Mouse (Mus musculus): ENCODE measurements around the gene Gm5127.
A peak's percentile ranks its signal among the peaks of the same experiment; 100 is the strongest.

Gene Gm5127

DNA sequence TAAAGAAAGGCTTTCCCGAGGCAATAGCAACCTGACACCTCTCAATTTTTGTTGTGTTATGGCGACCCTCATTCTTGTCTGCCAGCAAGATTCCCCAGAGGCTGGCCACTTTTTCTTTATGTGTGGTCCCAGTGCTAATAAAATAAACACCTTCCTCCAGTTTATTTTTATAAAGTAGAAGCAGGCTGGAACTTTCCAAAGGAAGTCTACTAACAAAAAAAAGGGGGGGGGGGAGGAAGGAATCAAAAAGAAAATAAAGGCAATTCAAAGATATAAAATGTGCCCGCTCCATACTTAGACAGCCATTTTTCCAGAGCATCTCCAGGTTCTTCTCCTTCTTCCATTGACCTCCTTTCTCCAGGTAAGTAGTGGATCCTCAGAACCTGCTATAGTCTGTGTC, at the start of gene Gm5127:
Gm5127 (plus strand) TSS at position 301 of the 400 bp plus-strand sequence.
- DNase-seq (ENCODE audit: inconsistent age in 2 of 2, low spot score in 1 of 2), result no peak

DNA sequence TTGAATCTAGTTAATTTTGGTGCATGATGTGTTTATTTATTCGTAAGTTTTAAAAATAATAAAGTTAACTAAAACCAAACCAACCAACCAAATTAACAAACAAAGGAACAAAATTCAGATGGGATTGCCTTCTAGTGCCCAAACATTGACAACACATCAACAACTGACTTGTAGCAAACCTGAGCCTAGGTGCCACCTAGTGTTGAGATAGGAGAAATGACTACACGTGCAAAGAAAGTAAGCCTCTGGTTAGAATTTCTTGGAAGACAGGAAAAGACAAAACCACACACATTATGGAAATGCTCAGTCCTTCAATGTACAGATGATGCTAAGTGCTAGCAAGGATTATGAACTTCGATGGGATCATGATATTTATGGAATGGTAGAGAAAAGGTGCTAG, 46.6 kb upstream of the Gm5127 start:
- no peak for DNase-seq (ENCODE audit: inconsistent age in 2 of 2, low spot score in 1 of 2)

DNA sequence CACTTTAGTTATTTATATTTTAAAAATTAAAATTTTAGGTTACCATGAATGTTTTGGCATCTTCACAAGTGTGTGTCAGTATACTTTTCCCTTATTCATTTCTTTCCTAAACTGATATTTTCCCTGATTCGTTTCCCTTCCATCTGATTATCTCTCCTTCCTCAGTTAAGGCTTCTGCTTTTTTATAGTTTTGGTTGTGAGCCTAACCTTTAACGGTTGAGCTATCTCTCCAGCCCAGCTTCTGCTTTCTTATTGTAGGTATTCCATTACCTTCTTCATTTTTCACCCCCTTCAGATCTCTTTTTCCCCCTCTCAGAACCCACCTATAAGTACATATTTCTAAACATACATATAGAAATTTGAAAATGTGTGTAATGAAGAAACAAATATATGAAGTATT, 27.5 kb upstream of the Gm5127 start:
- no peak for DNase-seq (ENCODE audit: inconsistent age in 2 of 2, low spot score in 1 of 2)

DNA sequence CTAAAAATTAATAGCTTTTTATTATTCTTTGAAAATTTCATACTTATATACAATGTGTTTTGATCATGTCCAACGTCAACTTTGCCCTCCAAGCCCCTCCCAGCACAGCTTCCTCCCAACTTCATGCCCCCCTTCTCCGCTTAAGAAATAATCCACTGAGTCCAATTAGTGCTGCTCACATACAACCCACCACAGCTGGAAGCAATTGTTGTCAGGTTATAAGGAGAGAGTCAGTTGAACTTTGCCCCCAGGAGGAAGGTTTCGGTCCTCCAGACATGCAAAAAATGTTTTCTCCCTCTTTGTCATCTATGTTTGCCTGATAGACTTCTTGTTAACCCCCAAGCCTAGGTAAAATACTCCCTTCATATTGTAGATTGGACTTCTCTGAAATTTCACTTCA, 4.0 kb upstream of the Gm5127 start:
- no peak for DNase-seq (ENCODE audit: inconsistent age in 2 of 2, low spot score in 1 of 2)

DNA sequence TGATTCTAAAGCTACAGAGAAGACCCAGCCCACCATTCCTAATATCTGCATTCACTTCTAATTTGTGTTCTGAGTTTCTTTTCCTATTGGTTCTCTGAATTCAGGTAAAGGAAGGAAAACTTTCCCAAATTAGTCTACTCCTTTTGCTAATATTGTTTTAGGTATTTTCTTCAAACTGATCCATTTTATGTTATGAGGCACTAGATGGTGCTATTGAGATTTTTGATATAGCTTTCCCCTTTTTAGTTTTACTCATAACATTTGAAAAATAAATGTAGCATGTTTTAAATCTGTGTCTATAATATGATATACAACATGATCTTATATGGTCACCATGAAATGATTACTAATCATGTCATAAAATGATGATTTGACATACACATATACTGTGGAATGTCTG, 2.6 kb upstream of the Gm5127 start:
- DNase-seq (ENCODE audit: inconsistent age in 2 of 2, low spot score in 1 of 2), result no peak

DNA sequence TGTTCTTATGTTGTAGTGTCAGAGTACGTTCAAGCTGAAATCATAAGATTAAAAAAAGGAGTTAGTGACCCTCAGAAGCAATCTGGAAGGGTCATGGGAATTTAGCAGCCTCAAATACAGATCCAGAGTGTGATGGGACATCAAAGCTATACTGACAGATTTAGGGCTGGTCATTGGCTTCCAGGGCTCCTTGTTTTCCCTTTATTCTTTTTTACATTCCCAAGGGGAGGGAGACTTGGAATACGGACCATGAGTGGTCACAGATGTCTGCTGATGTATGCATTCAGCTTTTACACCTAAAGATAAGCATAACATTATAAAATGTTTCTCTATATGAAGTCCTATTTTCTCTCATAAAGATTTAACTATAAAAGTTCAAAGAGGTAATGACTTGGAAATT, 789 bp upstream of the Gm5127 start:
- no peak for DNase-seq (ENCODE audit: inconsistent age in 2 of 2, low spot score in 1 of 2)

DNA sequence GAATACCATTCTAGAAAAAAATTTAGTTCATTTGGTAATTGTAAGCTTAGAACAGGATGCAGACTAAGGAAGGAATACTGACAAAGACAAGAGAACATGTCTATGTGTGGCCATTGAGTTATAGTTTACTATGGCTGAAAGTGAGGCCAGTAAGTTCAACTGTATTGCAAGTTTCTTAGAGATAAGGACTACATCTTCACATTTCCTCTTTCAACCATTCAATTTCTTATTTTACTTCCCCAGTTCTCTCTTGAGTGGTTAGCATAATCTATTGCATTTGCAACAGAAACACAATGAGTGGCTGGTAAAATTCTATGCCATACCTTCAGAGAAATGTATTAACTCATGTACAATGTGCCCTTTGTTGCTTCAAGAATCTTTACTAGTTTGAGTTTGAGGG, 10.9 kb downstream of the Gm5127 start:
- DNase-seq (ENCODE audit: inconsistent age in 2 of 2, low spot score in 1 of 2), result no peak

DNA sequence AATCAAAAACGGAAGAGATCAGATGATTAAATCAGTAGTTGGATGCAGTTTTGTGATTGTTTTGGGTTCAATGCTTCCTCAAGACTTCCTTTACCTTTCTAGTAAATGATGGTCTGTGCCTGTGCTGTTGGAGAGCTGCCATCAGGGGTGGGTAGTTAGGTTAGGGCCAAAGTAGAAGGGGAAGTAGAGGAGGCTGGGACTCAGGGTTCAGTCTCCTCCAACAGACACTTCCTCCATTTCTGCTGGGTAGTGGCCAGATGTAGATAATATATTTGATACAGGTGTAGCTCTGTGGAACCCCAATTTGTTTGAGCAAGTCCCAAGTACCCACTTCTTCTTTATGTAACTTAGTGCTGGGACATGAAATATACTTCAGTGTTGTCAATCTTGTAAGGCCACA, 12.9 kb downstream of the Gm5127 start:
- no peak for DNase-seq (ENCODE audit: inconsistent age in 2 of 2, low spot score in 1 of 2)

DNA sequence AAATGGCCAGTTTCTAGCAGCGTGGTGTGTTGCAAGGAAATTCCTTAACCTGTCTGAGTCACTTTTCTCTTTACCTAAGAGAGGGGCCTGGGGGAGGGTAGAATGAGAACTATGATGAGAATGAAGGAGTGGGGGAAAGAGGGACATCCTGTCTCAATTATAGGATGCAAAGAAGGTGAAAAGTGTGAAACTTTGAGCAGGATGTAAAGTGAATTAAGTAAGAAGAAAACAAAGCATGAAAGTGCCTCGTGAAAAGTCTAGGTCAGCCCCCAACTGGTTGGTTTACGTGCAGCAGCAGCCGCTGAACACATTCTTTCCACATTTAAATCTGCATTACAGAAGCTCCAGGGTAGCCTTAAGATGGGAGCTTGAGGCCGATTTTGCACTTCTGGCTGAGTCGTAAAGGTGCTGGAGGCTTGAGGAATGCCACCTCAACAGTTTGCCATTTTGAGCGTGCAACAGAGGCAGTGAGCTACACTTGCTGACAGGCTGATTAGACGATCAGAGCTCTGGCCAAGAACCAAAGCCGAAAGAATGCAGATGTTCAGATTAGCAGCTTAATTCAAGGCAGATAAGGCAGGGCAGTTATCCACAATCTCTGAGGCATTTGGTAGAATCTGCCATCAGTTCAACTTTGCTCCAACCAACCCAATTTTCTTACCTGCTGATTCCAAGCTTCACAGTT, 19.7 kb downstream of the Gm5127 start:
- DNase-seq (ENCODE audit: inconsistent age in 2 of 2, low spot score in 1 of 2), result peak; percentile 2 to 24

DNA sequence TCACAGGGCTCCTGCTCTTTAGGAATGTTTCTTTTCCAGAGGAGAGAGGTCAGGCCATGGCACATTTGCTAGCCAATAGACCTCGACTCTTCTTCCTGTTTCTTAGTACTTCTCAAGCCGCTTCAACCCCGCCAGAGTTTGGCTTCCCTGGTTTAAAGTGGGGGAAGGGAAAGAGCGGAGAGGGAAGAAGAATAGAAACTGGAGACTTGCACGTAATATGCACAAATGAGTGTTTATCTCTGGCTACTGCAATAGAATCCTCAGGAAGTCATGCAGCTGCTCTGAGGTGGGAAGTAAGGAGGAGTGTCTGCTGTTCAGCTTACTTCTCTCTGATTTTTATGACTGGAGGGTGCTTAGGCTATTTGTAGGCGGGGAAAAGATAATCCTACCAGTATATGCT, 20.4 kb downstream of the Gm5127 start, which contains the start of gene Cysltr1:
Cysltr1 (minus strand) TSS at position 294 of the 400 bp plus-strand sequence.
- peak; percentile 2 to 23 for DNase-seq (ENCODE audit: inconsistent age in 2 of 2, low spot score in 1 of 2)

DNA sequence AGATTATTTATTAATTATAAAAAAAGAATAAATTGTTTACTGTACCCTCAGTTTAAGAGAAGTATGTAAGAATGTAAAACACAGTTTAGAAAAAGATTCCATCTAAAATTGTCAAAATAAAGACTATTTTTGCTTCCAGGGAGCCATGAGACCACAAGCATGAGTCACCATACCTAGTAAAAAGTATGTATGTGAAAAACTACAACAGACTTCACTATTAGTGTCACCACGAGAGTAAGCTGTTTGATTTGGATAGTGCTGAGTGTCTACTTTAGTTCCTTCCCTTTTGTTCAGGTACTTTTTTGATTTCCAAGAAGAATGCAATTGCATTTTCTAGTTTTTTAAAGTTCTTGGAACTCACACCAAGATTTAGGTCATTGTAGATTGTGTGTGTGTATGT, 39.5 kb downstream of the Gm5127 start:
- no peak for DNase-seq (ENCODE audit: inconsistent age in 2 of 2, low spot score in 1 of 2)

DNA sequence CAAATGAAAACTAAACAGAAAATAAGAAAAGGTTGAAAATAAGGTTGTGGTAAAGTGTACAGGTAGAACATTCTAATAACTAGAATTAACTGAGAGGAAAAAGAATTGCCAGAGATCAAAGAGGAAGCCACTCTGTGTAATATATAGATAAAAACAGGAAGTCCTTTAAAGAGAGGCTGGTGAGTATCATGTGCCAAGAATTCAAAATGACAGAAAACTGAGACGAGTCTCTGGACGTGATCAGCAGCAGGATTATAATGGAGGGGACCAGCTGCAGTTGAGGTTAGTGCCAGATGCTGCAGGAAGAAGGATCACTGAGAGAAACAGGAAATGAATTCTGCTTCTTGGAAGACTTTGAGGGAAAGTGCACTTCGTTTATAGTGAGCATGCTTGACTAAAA, 40.7 kb downstream of the Gm5127 start:
- DNase-seq (ENCODE audit: inconsistent age in 2 of 2, low spot score in 1 of 2), result no peak

DNA sequence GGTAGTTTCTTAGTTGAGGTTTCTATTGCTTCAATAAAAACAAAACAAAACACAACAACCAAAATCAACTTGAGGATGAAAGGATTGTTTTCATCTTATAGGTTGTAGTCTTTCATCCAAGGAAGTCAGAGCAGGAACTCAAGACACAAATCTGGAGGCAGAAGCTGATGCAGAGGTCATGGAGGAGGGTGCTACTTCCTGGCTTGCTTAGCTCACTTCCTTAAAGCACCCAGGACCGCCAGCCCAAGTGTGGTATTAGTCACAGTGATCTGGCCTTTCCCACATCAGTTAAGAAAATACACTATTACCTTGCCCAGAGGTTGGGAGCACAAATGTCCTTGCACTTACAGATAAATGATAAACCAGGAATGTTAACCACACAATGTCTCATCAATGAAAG, 45.5 kb downstream of the Gm5127 start:
- DNase-seq (ENCODE audit: inconsistent age in 2 of 2, low spot score in 1 of 2), result no peak

DNA sequence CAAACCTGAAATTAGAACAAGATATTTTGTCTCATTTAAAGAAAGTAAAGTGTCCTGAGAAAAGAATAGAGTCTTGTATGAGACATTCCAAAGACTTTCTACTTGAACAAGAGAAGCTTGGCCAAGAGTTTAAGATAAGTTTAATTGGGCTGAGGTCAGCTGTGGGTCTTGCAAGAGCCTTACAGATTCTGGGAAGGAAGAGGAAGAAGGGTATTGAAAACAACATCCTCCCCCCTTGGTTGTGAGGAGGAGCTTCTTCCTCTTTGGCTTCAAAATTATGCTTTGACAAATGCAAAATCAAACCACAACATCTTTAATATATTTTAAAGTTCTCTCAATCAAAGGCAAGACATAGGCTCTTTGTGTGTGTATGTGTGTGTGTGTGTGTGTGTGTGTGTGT, 50.6 kb downstream of the Gm5127 start:
- DNase-seq (ENCODE audit: inconsistent age in 2 of 2, low spot score in 1 of 2), result no peak

DNA sequence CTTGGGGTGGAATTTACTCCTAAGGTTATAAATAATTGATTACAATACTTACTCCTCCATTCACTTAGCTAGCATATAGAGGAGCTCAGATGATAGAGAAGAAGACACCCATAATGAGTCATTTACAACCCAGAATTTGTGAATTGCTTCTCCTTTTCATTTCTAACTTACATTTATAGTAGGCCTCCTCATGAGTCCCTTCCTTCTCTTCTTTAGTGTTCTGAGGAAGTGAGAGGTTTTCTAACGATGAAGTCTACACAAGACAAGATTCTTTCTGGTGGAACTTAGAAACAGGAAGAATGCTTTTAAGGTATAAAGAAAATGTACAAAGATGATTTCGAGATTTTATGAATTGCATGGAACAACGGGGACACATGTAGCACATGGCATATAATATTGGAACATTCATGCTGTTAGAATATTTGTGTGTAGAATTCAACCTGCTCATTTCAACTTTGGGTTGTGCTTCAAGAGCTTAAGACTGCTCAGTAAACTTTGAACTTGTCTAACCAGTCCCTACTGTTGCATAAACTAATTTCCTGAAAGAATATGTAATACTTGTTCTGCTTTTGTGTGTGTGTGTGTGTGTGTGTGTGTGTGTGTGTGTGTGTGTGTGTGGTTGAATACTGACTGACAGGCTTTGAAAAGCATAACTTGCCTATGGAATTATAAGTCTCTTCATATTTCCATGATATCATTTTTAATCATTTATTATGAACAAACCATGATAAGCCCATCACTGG, 52.0 kb downstream of the Gm5127 start:
- DNase-seq (ENCODE audit: inconsistent age in 2 of 2, low spot score in 1 of 2), result no peak

DNA sequence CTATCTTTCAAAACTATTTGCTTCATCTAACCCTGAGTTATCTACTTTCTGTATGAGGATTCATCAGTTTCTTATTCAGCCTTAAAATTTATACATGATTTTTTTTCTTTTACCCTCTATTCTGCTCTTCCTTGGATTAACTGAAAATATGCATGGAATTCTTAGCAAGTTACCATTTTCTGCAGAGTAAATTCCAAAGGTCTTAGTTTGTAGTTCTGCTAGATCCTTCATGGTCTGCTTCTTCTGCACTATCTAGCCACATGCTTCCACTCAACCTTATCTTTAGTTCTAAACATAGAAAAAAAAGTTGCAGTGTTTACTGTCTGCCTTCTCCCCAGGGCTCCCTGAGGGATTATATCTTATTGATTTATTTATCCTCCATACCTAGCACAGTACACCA, 79.1 kb downstream of the Gm5127 start:
- DNase-seq (ENCODE audit: inconsistent age in 2 of 2, low spot score in 1 of 2), result no peak

DNA sequence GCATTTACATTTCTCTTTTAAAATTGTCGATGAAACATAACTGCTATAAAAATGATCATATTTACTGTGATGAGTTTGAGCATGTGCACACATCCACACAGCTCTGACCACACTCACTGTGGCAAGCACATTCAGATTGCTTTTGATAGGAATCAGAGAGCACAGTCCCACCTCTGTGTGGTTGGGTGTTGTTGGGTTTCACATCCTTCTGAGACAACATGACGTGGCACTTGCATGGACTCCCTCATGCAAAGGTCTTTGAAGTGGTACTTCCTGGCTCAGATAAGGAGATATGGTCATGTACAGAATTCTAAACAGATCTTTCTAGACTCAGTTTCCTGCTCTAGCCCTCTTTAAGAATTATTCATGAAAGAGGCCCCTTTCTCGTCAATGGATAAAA, 121.6 kb downstream of the Gm5127 start:
- no peak for DNase-seq (ENCODE audit: inconsistent age in 2 of 2, low spot score in 1 of 2)

DNA sequence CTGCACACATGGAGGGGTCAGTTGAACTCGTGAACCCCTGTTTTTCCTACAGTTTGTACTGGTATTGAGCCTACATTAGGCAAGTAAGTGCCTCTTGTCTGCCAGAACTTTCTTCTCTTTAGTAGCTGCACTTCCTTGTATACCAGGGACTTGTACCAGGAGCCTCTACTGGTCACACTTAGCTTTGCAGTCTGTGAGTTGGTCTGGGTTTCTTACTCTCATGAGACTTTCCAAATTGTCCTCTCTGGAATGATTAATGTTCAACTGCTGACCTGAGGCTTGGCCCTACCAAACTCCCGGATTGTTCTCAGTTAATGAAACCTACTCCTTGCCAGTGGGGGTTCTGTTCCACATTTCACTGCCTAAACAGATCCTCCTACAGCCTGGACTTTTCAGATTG, 134.2 kb downstream of the Gm5127 start:
- no peak for DNase-seq (ENCODE audit: inconsistent age in 2 of 2, low spot score in 1 of 2)

DNA sequence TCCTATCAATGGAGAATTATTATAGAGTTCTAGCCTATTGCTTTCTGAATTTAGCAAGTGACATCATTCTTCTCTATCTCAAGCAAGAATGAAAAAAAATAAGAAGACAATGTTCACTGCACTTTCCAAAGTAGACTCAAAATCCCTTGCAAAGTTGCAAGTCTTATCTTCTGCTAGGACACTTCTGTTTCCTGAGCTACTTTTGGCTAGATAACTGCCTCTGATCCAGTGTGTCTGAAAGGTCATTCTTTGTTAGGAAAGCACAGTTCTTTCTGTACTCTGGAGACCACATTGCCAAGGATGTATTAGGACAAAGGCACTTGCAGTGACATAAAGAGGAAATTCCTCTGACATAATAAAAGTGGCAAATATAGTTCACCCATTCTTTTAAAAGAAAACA, 159.3 kb downstream of the Gm5127 start:
- DNase-seq (ENCODE audit: inconsistent age in 2 of 2, low spot score in 1 of 2), result no peak

DNA sequence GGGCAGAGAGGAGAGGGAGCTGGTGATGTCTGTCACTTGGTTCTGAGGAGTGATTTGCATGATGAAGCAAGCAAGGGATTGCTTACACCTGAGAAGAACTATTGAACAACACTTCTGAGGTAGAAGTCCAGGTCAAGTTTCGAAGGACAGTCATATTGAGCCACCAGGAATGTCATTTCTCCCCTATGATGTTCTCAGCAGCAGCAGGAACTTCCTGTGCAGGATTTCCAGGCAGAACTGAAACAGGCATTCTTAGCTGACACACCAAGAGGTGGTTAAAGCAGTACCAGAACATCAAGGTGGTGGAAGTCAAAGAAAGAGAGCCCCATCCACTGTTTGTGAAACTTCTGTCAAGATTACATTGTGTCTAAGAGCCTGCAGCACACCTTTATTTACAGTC, 172.3 kb downstream of the Gm5127 start:
- DNase-seq (ENCODE audit: inconsistent age in 2 of 2, low spot score in 1 of 2), result no peak

All from adrenal gland, adult (tissue).